Mouse (Mus musculus): ENCODE measurements at regions not wholly inside any gene's neighbourhood (a gene's known extent, or its start where the extent isn't known, plus 50 kb on each side); places are given as distances from the start of the nearest gene placed in this dataset.

- Histone ChIP-seq H3K36me3 (ENCODE audit: control insufficient read depth, insufficient read depth, low read length) (no peaks in the 10 kb centered on the region), H3K9me3 (ENCODE audit: control insufficient read depth, low read length) (no peaks in the 10 kb centered on the region), H3K4me2 (replicated peaks; ENCODE audit: low read depth, low read length, severe bottlenecking) (no peak overlapping the region), H3K27ac (replicated peaks; ENCODE audit: low read depth, low read length) (no peak overlapping the region), H3K9ac (ENCODE audit: low read depth, low read length, severe bottlenecking) (no peak overlapping the region), H3K4me1 (ENCODE audit: control insufficient read depth, insufficient read depth, low read length) (no peaks in the 10 kb centered on the region), H3K4me3 (replicated peaks; ENCODE audit: low read length) (no peak overlapping the region), H3K27me3 (ENCODE audit: control insufficient read depth, insufficient read depth, low read length) (no peaks in the 10 kb centered on the region)
- DNase-seq (ENCODE audit: low spot score) (no peak), ATAC-seq (ENCODE audit: low FRiP score, low read depth) (0 out of 2 replicates have a peak, but pooled peaks have one; percentile 41)
- 67% methylated on average over 14 of the region's 14 CpGs for WGBS
- TF ChIP-seq POLR2A (IDR thresholded peaks at IDR 0.05; ENCODE audit: borderline replicate concordance, extremely low read depth, insufficient read depth, insufficient read length): no peak
Measured at GRCm38 (mm10) chr5:101437666-101438299, 227.0 kb downstream of the Nkx6-1 start.

- Histone ChIP-seq H3K27ac (replicated peaks; ENCODE audit: low read depth, low read length) (0 out of 2 replicates have a peak overlapping the region, but pooled peaks have one; percentile 40), H3K9me3 (ENCODE audit: control insufficient read depth, low read length) (no peaks in the 10 kb centered on the region), H3K4me1 (ENCODE audit: control insufficient read depth, insufficient read depth, low read length) (peaks cover 14% of the 10 kb centered on the region), H3K27me3 (ENCODE audit: control insufficient read depth, insufficient read depth, low read length) (no peaks in the 10 kb centered on the region), H3K4me2 (replicated peaks; ENCODE audit: low read depth, low read length, severe bottlenecking) (peak overlapping the region; percentile 34), H3K9ac (ENCODE audit: low read depth, low read length, severe bottlenecking) (no peak overlapping the region), H3K4me3 (replicated peaks; ENCODE audit: low read length) (no peak overlapping the region), H3K36me3 (ENCODE audit: control insufficient read depth, insufficient read depth, low read length) (no peaks in the 10 kb centered on the region)
- WGBS: 12% methylated on average over 13 of the region's 13 CpGs
- ATAC-seq (ENCODE audit: low FRiP score, low read depth): peak; percentile 76
- no peak for TF ChIP-seq POLR2A (IDR thresholded peaks at IDR 0.05; ENCODE audit: borderline replicate concordance, extremely low read depth, insufficient read depth, insufficient read length)
- peak; percentile 68 for DNase-seq (ENCODE audit: low spot score)
Measured at GRCm38 (mm10) chr5:101426067-101426771, 238.6 kb downstream of the Nkx6-1 start.

GRCm38 (mm10) chr5:101384316-101384715, 280.5 kb downstream of the Nkx6-1 start:
- H3K4me1 ChIP-seq (ENCODE audit: control insufficient read depth, insufficient read depth, low read length): no peaks in the 10 kb centered on the region
- ATAC-seq (ENCODE audit: low FRiP score, low read depth): no peak
- H3K27ac ChIP-seq (replicated peaks; ENCODE audit: low read depth, low read length): no peak overlapping the region
- TF ChIP-seq POLR2A (IDR thresholded peaks at IDR 0.05; ENCODE audit: borderline replicate concordance, extremely low read depth, insufficient read depth, insufficient read length): no peak
- no peaks in the 10 kb centered on the region for H3K27me3 ChIP-seq (ENCODE audit: control insufficient read depth, insufficient read depth, low read length)
- no peak for DNase-seq (ENCODE audit: low spot score)
- H3K4me2 ChIP-seq (replicated peaks; ENCODE audit: low read depth, low read length, severe bottlenecking): no peak overlapping the region
- H3K9me3 ChIP-seq (ENCODE audit: control insufficient read depth, low read length): no peaks in the 10 kb centered on the region
- 55% methylated on average over 5 of the region's 5 CpGs for WGBS
- no peaks in the 10 kb centered on the region for H3K36me3 ChIP-seq (ENCODE audit: control insufficient read depth, insufficient read depth, low read length)
- no peak overlapping the region for H3K4me3 ChIP-seq (replicated peaks; ENCODE audit: low read length)
- no peak overlapping the region for H3K9ac ChIP-seq (ENCODE audit: low read depth, low read length, severe bottlenecking)

GRCm38 (mm10) chr5:101381361-101381760, 283.4 kb downstream of the Nkx6-1 start:
- no peaks in the 10 kb centered on the region; the same call in 1 of the 2 replicates for H3K4me1 ChIP-seq (ENCODE audit: control insufficient read depth, insufficient read depth, low read length)
- no peaks in the 10 kb centered on the region for H3K9me3 ChIP-seq (ENCODE audit: control insufficient read depth, low read length)
- no peak overlapping the region for H3K9ac ChIP-seq (ENCODE audit: low read depth, low read length, severe bottlenecking)
- no peak overlapping the region for H3K4me3 ChIP-seq (replicated peaks; ENCODE audit: low read length)
- H3K27ac ChIP-seq (replicated peaks; ENCODE audit: low read depth, low read length): no peak overlapping the region
- no peaks in the 10 kb centered on the region for H3K36me3 ChIP-seq (ENCODE audit: control insufficient read depth, insufficient read depth, low read length)
- WGBS: 82% methylated on average over 8 of the region's 8 CpGs
- no peak for ATAC-seq (ENCODE audit: low FRiP score, low read depth)
- TF ChIP-seq POLR2A (IDR thresholded peaks at IDR 0.05; ENCODE audit: borderline replicate concordance, extremely low read depth, insufficient read depth, insufficient read length): no peak
- no peaks in the 10 kb centered on the region for H3K27me3 ChIP-seq (ENCODE audit: control insufficient read depth, insufficient read depth, low read length)
- no peak overlapping the region for H3K4me2 ChIP-seq (replicated peaks; ENCODE audit: low read depth, low read length, severe bottlenecking)
- no peak for DNase-seq (ENCODE audit: low spot score)

- no peaks in the 10 kb centered on the region for H3K27me3 ChIP-seq (ENCODE audit: control insufficient read depth, insufficient read depth, low read length)
- no peak overlapping the region for H3K9ac ChIP-seq (ENCODE audit: low read depth, low read length, severe bottlenecking)
- no peaks in the 10 kb centered on the region for H3K36me3 ChIP-seq (ENCODE audit: control insufficient read depth, insufficient read depth, low read length)
- H3K27ac ChIP-seq (replicated peaks; ENCODE audit: low read depth, low read length): no peak overlapping the region
- no peak overlapping the region for H3K4me2 ChIP-seq (replicated peaks; ENCODE audit: low read depth, low read length, severe bottlenecking)
- no peak for ATAC-seq (ENCODE audit: low FRiP score, low read depth)
- no peaks in the 10 kb centered on the region for H3K9me3 ChIP-seq (ENCODE audit: control insufficient read depth, low read length)
- WGBS: 92% methylated on average over 6 of the region's 6 CpGs
- DNase-seq (ENCODE audit: low spot score): no peak
- no peak overlapping the region for H3K4me3 ChIP-seq (replicated peaks; ENCODE audit: low read length)
- TF ChIP-seq POLR2A (IDR thresholded peaks at IDR 0.05; ENCODE audit: borderline replicate concordance, extremely low read depth, insufficient read depth, insufficient read length): no peak
- no peaks in the 10 kb centered on the region; the same call in 1 of the 2 replicates for H3K4me1 ChIP-seq (ENCODE audit: control insufficient read depth, insufficient read depth, low read length)
Measured at GRCm38 (mm10) chr5:101376657-101377056, 288.1 kb downstream of the Nkx6-1 start.

Measured in limb, embryonic 14.5 days (tissue).